Mouse (Mus musculus): ENCODE measurements at regions not wholly inside any gene's neighbourhood (a gene's known extent, or its start where the extent isn't known, plus 50 kb on each side); places are given as distances from the start of the nearest gene placed in this dataset.

DNA sequence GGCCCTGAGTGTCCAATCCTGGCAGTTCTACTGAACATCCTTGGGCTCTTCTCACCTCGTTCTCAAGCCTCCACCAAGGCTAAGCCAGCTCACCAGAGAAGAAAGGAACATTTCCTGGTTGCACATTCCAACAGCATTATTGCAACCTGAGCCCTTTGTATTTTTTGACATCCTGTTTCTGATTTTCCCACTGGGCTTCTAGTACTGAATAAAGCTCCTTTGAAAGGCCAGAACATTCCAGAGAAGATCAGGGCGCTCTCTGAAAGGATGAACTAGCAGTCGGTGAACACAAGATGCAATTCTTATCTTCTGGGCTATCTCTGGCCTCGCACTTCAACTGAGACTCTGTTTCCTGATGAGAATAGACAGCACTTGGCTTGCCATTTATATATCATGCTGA lies 233.2 kb upstream of the Prok2 start:
- no peak for DNase-seq (ENCODE audit: low spot score in 2 of 2)
- intact Hi-C loops (cut with DNase I) = no loop called here

DNA sequence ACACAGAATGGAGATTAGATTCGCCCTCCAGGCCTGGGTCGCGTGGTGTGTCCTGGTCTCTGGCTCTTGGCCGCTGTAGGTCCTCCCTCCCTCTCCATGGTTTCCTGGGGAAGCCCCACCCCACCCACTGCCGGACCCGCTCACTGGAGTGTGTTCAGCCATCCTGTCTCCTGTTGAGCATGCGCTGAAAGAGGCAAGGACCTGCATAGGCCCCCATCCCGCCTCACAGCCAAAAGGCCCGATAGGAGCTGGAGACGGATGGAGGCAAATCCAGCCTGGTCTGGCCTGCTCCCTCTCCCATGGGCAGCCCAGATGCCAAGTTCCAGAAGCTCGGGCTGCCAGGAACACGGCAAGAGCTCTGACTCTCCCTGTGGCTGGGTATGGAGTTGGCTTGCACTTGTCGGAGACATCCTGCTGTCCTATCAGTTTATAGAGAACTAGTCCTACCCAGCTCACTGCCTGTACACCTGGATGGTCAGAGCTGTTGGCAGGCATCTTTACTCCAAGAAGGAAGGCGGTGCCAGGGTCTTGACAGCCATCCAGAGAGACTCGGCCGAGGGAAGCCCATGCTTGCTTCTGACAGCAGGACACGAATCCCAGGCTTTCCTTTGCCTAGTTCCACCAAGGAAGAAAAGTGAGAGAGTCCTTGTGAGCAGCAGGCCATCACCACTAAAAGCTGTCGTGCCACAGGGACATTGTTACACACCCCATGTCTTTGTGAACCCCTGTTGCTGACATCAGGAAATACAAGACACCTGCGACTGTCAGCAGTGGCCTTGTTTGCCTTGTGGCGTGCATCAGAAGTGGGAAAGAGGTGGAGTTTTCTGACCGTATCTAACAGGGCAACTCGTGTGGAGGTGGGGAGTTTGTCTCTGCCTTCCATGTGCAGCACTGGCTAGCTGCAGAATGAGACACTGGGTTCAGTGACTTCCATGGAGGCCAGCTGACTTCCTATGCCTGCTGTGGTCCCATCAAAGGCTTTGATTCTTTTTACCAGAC lies 228.9 kb upstream of the Prok2 start:
- intact Hi-C loops (cut with DNase I) = no loop called here
- DNase-seq (ENCODE audit: low spot score in 2 of 2) = no peak

- intact Hi-C loops (cut with DNase I) = no loop called here
- DNase-seq (ENCODE audit: low spot score in 2 of 2) = no peak
Measured at GRCm38 (mm10) chr6:99953980-99954776, 228.0 kb upstream of the Prok2 start.

DNA sequence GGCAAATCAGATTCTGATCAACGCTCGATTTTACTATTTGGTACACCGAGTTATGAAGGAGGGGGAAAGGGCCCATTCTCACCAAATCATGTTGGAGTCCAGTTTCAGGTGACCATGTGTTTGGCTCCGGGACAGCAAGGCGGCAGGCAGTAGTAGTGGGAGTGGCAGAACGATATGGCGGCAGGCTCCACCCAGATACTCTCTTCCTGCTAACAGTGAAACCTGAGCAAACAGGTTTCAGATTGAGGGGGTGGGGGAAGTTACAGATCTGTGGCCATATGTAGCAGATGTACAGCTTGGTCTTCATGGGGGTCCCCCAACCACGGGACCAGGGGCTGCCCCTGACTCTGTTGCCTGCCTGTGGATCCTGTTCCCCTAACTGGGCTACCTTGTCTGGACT lies 224.6 kb upstream of the Prok2 start:
- no peak for DNase-seq (ENCODE audit: low spot score in 2 of 2)
- intact Hi-C loops (cut with DNase I) = no loop called here

- DNase-seq (ENCODE audit: low spot score in 2 of 2) = no peak
- intact Hi-C loops (cut with DNase I) = no loop called here
Measured at GRCm38 (mm10) chr6:99946917-99947316, 220.7 kb upstream of the Prok2 start.

DNA sequence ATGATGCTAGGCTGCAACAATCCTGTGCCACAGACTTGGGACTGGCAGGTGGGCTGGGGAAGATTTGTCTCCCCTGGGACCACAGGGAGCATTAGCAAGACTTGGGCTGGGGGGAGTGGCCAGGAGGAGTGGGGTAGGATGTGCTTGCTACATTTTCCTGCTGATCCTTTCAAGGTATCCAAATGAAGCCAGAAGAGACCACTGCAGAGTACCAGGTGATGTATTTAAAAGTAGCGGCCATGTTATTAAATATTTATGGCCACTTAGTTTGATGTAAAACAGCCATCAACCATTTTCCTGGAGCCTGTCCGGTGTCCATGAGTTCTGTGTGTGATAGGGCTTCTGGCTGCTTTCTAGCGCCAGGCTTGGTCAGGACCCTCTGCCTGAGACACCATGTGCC lies 220.3 kb upstream of the Prok2 start:
- intact Hi-C loops (cut with DNase I) = no loop called here
- no peak for DNase-seq (ENCODE audit: low spot score in 2 of 2)

DNA sequence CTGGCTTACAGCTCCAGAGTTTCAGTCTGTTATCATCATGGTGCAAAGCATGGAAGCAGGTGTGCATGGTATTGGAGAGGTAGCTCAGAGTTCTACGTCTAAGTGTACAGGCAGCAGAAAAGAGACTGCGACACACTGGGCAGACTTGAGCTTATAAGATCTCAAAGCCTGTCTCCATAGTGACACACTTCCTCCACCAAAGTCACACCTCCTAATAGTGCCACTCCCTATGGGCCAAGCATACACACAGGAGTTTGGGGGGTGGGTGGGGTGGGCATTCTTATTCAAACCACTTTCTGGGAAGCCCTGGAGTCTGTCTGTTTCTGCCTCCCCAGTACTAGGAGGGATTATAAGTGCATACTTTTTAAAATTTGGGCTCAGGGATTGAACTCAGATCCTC lies 219.5 kb upstream of the Prok2 start:
- intact Hi-C loops (cut with DNase I) = no loop called here
- DNase-seq (ENCODE audit: low spot score in 2 of 2) = no peak

GRCm38 (mm10) chr6:99942958-99943357 lies 216.8 kb upstream of the Prok2 start:
- no peak for DNase-seq (ENCODE audit: low spot score in 2 of 2)
- intact Hi-C loops (cut with DNase I) = no loop called here

DNA sequence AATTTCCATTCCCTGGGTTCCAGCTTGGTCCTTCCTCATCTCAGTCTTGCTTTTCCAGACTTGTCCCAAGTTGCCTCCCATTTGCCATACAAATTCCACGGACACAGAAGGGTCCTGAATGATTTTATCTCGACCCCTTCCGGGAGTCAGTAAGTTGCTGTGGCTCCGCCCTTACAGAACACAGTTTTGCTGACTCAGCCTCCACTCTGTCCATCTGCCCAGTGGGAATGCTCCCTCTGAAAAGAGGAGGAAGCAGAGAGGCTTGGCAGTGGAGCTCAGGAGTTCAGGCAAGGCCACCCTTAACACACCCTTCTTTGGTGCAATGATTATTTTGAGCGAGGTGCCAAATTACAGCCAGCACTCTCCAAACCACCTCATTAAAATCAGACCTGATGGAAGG lies 213.9 kb upstream of the Prok2 start:
- intact Hi-C loops (cut with DNase I) = no loop called here
- DNase-seq (ENCODE audit: low spot score in 2 of 2) = no peak

DNA sequence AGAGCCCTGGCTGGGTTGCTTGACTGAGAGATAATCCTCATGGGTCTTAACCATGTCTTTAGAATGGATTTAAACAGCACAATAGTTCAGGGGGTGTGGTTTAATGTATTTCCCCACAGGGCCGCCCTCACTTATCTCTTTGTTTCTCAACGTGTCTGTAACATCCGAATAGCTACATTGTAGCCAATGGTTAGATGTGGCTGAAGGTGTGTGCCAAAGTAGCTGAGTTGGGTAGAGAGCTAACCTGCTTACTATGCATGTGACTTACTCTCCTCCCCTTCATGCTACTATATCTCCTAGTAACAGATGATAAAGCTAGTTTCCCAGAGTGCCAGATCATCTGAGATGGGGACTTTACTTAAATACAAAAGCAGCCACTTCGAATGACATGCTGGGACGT lies 213.2 kb upstream of the Prok2 start:
- intact Hi-C loops (cut with DNase I) = no loop called here
- DNase-seq (ENCODE audit: low spot score in 2 of 2) = no peak

DNA sequence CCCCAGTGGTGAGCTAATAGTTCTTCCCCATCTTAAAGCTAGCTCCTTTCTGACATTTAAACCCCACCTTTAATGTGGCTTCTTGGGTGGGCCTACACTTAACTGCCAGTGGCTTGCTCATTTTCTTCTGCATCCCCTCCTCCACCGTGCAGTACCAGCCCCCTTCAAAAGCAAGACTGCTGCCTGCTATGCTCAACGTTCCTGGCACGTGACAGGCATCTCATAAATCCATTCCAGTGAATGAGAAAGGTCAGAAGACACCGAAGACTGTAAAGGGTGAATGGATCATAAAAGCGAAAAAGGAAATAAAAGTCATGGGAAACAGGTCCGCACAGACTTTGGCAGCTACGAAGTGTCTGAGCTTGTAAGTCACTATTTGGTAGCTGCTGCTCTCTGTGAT lies 212.8 kb upstream of the Prok2 start:
- no peak for DNase-seq (ENCODE audit: low spot score in 2 of 2)
- intact Hi-C loops (cut with DNase I) = no loop called here

DNA sequence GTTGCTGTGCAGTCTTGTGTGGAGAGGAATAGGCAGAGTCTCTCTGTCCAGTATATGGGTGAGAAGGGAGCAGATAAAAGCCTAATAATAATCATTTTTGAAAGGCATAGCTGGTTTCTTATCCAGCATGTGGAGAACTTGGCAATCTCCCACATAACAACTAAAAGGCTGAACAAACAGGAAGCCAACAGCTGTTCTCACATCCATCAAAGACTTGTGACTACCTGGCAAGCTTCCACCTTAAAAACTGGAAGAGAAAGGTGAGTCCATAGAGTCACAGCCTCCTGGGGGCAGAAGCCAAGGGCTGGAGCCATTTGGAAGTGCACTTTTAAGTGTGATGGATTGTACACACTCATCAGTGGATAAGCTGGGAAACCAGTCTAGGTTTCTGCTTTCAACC lies 210.5 kb upstream of the Prok2 start:
- intact Hi-C loops (cut with DNase I) = no loop called here
- DNase-seq (ENCODE audit: low spot score in 2 of 2) = no peak

DNA sequence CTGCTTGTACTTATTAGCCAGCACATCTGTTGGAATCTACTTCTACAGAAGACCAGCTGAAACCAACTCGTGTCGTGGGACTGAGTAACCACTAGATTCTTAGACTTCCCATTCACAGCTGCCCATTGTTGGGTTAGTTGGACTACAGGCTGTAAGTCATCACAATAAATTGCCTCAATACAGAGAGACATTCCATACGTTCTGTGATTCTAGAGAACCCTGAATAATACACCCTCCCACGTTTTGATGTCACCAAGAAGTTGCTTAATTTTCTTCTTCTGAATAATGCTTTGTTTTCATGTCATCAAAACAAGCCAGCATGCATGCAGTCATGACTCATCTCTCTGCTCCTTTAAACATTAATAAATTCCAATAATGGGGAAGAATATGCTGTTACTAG lies 209.2 kb upstream of the Prok2 start:
- no peak for DNase-seq (ENCODE audit: low spot score in 2 of 2)
- intact Hi-C loops (cut with DNase I) = no loop called here

DNA sequence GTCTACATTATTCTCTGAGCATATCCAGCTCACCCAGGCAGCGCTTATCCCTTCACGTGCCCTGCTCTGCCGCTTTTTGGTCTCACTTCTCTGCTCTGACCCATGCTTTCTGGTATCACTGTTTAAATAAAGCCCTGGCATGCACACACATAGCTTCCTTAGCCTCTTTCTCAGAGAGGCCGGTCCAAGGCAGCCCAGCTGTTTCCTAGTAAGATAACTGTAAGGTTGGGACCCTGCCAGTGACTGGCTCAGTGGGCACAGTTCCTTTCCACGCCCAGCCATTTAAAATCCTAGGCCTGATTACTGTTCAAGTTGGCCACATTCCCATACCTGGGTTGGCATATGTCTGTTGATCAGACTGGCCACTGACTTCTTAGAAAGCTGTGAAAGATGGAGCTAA lies 208.2 kb upstream of the Prok2 start:
- intact Hi-C loops (cut with DNase I) = no loop called here
- no peak for DNase-seq (ENCODE audit: low spot score in 2 of 2)

DNA sequence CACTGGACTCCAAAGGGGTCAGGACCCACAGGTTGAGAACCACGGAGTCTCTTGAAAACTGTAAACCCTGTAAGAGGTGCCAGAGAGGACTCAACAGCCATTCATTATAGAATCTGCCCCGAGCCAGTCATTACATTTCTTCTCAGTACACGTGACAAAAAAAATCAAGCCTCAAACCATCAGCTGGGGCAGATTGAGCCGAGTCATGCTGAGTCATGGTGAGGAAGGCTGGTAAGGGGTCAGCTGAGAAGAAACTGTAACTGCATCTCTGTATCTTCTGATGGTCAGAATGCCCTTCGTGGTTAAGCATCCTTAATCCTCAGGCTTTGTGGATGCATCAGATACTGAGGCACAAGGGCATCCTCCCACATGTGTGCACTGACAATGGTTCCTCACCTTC lies 207.2 kb upstream of the Prok2 start:
- no peak for DNase-seq (ENCODE audit: low spot score in 2 of 2)
- intact Hi-C loops (cut with DNase I) = no loop called here

GRCm38 (mm10) chr6:99932923-99933322 lies 206.7 kb upstream of the Prok2 start:
- intact Hi-C loops (cut with DNase I) = no loop called here
- DNase-seq (ENCODE audit: low spot score in 2 of 2) = peak in 1 of 2 experiments; percentile 31

DNA sequence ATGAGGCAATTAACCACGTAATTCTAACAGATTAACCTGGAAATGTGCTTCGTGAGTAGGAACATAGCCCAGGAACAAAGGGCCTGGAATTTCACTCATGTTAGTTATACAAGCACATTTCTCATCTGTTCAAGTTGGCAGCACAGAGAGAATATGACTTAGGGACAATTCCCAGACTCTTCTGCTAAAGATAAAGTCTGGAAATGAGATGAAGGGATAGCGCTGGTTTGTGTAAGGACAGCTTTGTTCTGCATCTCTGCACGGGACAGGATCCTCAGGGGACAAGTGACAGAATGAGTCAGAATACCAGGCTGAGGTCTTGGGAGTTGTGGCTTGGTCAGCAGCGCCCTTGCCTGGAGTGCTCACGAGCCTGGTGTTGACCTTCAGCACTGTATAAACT lies 206.2 kb upstream of the Prok2 start:
- DNase-seq (ENCODE audit: low spot score in 2 of 2) = peak in 1 of 2 experiments; percentile 17
- intact Hi-C loops (cut with DNase I) = no loop called here

DNA sequence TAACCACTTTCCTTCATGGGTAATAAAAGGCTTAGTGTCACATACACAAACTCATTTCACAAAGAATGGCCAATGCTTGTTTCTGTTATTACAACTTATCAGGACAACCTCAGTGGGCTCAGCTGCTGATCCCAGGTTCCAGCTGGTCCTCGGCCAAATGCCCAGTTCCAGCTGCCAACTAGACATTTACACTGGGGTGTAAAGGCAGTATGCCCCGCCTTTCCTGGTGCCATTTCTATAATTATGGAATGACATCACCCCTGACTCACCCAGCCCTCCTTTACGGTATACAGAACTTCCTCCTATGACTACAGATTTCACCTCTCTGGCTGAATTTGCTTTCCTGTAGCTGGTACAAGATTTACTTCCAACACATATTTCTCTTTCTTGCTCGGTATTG lies 205.4 kb upstream of the Prok2 start:
- DNase-seq (ENCODE audit: low spot score in 2 of 2) = peak in 1 of 2 experiments; percentile 18
- intact Hi-C loops (cut with DNase I) = no loop called here

- intact Hi-C loops (cut with DNase I) = no loop called here
- DNase-seq (ENCODE audit: low spot score in 2 of 2) = no peak
Measured at GRCm38 (mm10) chr6:99930316-99930715, 204.1 kb upstream of the Prok2 start.

DNA sequence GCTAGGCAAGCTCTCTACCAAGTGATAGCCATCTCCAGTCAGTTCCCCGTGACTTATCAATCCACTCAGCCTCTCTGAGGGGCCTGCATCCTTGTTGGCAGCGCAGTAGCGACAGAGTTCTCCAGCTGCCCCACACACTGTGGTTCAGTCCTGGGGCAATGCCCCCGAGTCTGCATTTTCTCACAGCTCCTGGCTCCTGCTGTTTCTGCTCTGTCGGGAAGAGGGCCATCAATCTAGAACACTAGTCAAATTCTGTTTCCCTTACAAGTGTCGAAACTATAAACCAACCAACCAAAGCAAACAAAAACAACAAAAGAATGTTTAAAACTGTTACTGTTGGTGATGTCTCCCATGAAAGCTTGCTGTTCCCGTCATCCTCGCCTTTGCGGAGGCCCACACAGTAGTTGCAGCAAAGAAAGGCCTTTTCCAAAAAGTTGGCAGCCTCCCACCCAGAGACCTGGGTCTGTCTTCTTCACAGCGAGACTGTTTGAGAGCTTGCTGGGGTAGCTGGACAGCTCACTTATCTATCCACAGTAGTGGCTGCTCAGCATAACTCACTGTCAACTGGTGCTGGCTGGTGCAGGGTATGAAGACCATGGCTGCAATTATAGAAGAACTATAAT lies 201.9 kb upstream of the Prok2 start:
- intact Hi-C loops (cut with DNase I) = no loop called here
- DNase-seq (ENCODE audit: low spot score in 2 of 2) = no peak
